Mouse (Mus musculus) megakaryocyte, embryonic 14.5 days (primary cell): Measurements from ENCODE around the gene Pdp2.

Source experiments
- FLI1 ChIP-seq: IDR thresholded peaks from 2 replicates; pipeline ENCODE4 v1.6.1; 2012; ENCODE audit warnings: low read length, inconsistent platforms, mixed read lengths
- GATA1 ChIP-seq: IDR thresholded peaks from 3 replicates; pipeline ENCODE4 v1.6.1; 2012; ENCODE audit warnings: mixed read lengths, low read length, inconsistent platforms, borderline replicate concordance

- TF ChIP-seq GATA1 (no peak), FLI1 (no peak)
These were observed 3.5 kb downstream of the Pdp2 start for GRCm38 (mm10) chr8:104594611-104595362.
